Mouse (Mus musculus): ENCODE measurements at regions not wholly inside any gene's neighbourhood (a gene's known extent, or its start where the extent isn't known, plus 50 kb on each side); places are given as distances from the start of the nearest gene placed in this dataset.
A peak's percentile ranks its signal among the peaks of the same experiment; 100 is the strongest.
"Not testable (repeated sequence)": the region's sequence is repeated elsewhere in the genome, so short reads cannot be mapped to it uniquely, and the experiment has no call there.

- DNase-seq (ENCODE audit: extremely low read depth, insufficient read length, low spot score): no peak
These were observed 58.3 kb downstream of the Vcpkmt start for GRCm38 (mm10) chr12:69524337-69525035.

- DNase-seq (ENCODE audit: extremely low read depth, insufficient read length, low spot score): no peak
These were observed 63.0 kb downstream of the Vcpkmt start for GRCm38 (mm10) chr12:69519869-69520268.

GRCm38 (mm10) chr12:69519028-69519427 lies 63.8 kb downstream of the Vcpkmt start:
- no peak for DNase-seq (ENCODE audit: extremely low read depth, insufficient read length, low spot score)

- DNase-seq (ENCODE audit: extremely low read depth, insufficient read length, low spot score): no peak
These were observed 65.2 kb downstream of the Vcpkmt start for GRCm38 (mm10) chr12:69517616-69518015.

- DNase-seq (ENCODE audit: extremely low read depth, insufficient read length, low spot score): peak; percentile 47
These were observed 66.4 kb downstream of the Vcpkmt start for GRCm38 (mm10) chr12:69516314-69516916.

GRCm38 (mm10) chr12:69515850-69516249 lies 67.0 kb downstream of the Vcpkmt start:
- no peak for DNase-seq (ENCODE audit: extremely low read depth, insufficient read length, low spot score)

- no peak for DNase-seq (ENCODE audit: extremely low read depth, insufficient read length, low spot score)
These were observed 67.7 kb downstream of the Vcpkmt start for GRCm38 (mm10) chr12:69515117-69515516.

GRCm38 (mm10) chr12:69513166-69513565 lies 69.7 kb downstream of the Vcpkmt start:
- peak; percentile 51 for DNase-seq (ENCODE audit: extremely low read depth, insufficient read length, low spot score)

GRCm38 (mm10) chr12:69510736-69511135 lies 72.1 kb downstream of the Vcpkmt start:
- DNase-seq (ENCODE audit: extremely low read depth, insufficient read length, low spot score): no peak

GRCm38 (mm10) chr12:69509180-69509579 lies 73.6 kb downstream of the Vcpkmt start:
- not testable (repeated sequence) for DNase-seq (ENCODE audit: extremely low read depth, insufficient read length, low spot score)

GRCm38 (mm10) chr12:69507906-69508305 lies 74.9 kb downstream of the Vcpkmt start:
- DNase-seq (ENCODE audit: extremely low read depth, insufficient read length, low spot score): no peak

GRCm38 (mm10) chr12:69507333-69507732 lies 75.5 kb downstream of the Vcpkmt start:
- DNase-seq (ENCODE audit: extremely low read depth, insufficient read length, low spot score): no peak

- no peak for DNase-seq (ENCODE audit: extremely low read depth, insufficient read length, low spot score)
These were observed 80.1 kb downstream of the Vcpkmt start for GRCm38 (mm10) chr12:69502706-69503070.

- peak; percentile 81 for DNase-seq (ENCODE audit: extremely low read depth, insufficient read length, low spot score)
These were observed 80.8 kb downstream of the Vcpkmt start for GRCm38 (mm10) chr12:69501783-69502705.

- DNase-seq (ENCODE audit: extremely low read depth, insufficient read length, low spot score): no peak
These were observed 81.5 kb downstream of the Vcpkmt start for GRCm38 (mm10) chr12:69501346-69501730.

- peak; percentile 77 for DNase-seq (ENCODE audit: extremely low read depth, insufficient read length, low spot score)
These were observed 82.1 kb downstream of the Vcpkmt start for GRCm38 (mm10) chr12:69500600-69501345.

GRCm38 (mm10) chr12:69497121-69497520 lies 85.7 kb downstream of the Vcpkmt start:
- peak; percentile 80 for DNase-seq (ENCODE audit: extremely low read depth, insufficient read length, low spot score)

- no peak for DNase-seq (ENCODE audit: extremely low read depth, insufficient read length, low spot score)
These were observed 86.4 kb downstream of the Vcpkmt start for GRCm38 (mm10) chr12:69496341-69496904.

GRCm38 (mm10) chr12:69495776-69496175 lies 87.1 kb downstream of the Vcpkmt start:
- no peak for DNase-seq (ENCODE audit: extremely low read depth, insufficient read length, low spot score)

- DNase-seq (ENCODE audit: extremely low read depth, insufficient read length, low spot score): no peak
These were observed 88.2 kb downstream of the Vcpkmt start for GRCm38 (mm10) chr12:69494648-69495047.

All from 3134 (cell line).